ENCODE assay signal across 8 mouse cellular contexts in genomic region chr9:118040218-118041021, GRCm38 (mm10). TPM values are rescaled to one million over a fixed set of nuclear protein-coding genes. Genes with fewer than 3 reads are reported as not detected.
DNase-seq lines count a peak whose midpoint lies in the region; ATAC-seq lines count a peak whose summit lies in the region.

TSS of gene Azi2 (plus strand) at chr9:118040499.

- H3K9ac ChIP-seq in heart, embryonic 14.5 days (ENCODE audit: low read length), result peak within 1 kb of the TSS; percentile 88
- H3K9ac ChIP-seq in liver, embryonic 13.5 days, result peak within 1 kb of the TSS; percentile 89
- peak within 1 kb of the TSS; percentile 96 for H3K9ac ChIP-seq in stomach, embryonic 16.5 days (ENCODE audit: low read length)

- peaks cover 0 to 13% of the 10 kb centered on the region in 2 experiments; a peak in 3 of 4 replicates for H3K4me1 ChIP-seq in heart, embryonic 14.5 days (ENCODE audit: control insufficient read depth in 2 of 2, insufficient read depth in 2 of 2, low read length in 2 of 2)
- H3K4me1 ChIP-seq in liver, embryonic 13.5 days (replicated peaks), result peaks cover 27% of the 10 kb centered on the region
- peaks cover 12% of the 10 kb centered on the region for H3K4me1 ChIP-seq in stomach, embryonic 16.5 days (ENCODE audit: control insufficient read depth, insufficient read depth, low read length)

- H3K9me3 ChIP-seq in heart, embryonic 14.5 days (ENCODE audit: control insufficient read depth, low read length), result no peaks in the 10 kb centered on the region
- H3K9me3 ChIP-seq in liver, embryonic 13.5 days (replicated peaks), result no peaks in the 10 kb centered on the region
- H3K9me3 ChIP-seq in stomach, embryonic 16.5 days (replicated peaks; ENCODE audit: control insufficient read depth, low read length), result no peaks in the 10 kb centered on the region

- H3K27ac ChIP-seq in heart, embryonic 14.5 days (replicated peaks in 1 of 2; ENCODE audit: control insufficient read depth in 1 of 2, insufficient read depth in 1 of 2, low read depth in 2 of 2, low read length in 2 of 2), result peak within 1 kb of the TSS; percentile 62 to 97
- H3K27ac ChIP-seq in liver, embryonic 13.5 days, result peak within 1 kb of the TSS; percentile 93
- H3K27ac ChIP-seq in stomach, embryonic 16.5 days (ENCODE audit: low read length), result peak within 1 kb of the TSS; percentile 98

- DNase-seq in c-Kit-negative CD71-positive TER-119-positive erythroid progenitor cells, embryonic 14.5 days (ENCODE audit: low read depth, low spot score), result peak; percentile 96
- peak; percentile 95 for DNase-seq in fibroblast of lung, adult 2 months (ENCODE audit: low read depth)
- DNase-seq in kidney, postnatal 14 days, result peak; percentile 99
- peak; percentile 97 for DNase-seq in liver, embryonic 13.5 days
- peak; percentile 96 for DNase-seq in neural tube, embryonic 10.5 days (ENCODE audit: extremely low spot score, low spot score)

- H3K4me2 ChIP-seq in heart, embryonic 14.5 days (ENCODE audit: low read length), result peak within 1 kb of the TSS; percentile 74
- peak within 1 kb of the TSS; percentile 79 for H3K4me2 ChIP-seq in liver, embryonic 13.5 days
- H3K4me2 ChIP-seq in stomach, embryonic 16.5 days (ENCODE audit: low read depth, low read length), result peak within 1 kb of the TSS; percentile 82

- ATAC-seq in CD4-positive, CD25-positive, alpha-beta regulatory T cell, adult 4 months, result peak; percentile 85
- ATAC-seq in heart, embryonic 14.5 days (ENCODE audit: insufficient number of reproducible peaks, insufficient read depth, low FRiP score, low read depth), result peak; percentile 99
- ATAC-seq in liver, embryonic 13.5 days (ENCODE audit: low read depth), result peak; percentile 97
- peak; percentile 99 for ATAC-seq in stomach, embryonic 16.5 days (ENCODE audit: insufficient read depth, low FRiP score)

- no peaks in the 10 kb centered on the region; the same call in 1 of the 2 replicates for H3K36me3 ChIP-seq in heart, embryonic 14.5 days (ENCODE audit: control insufficient read depth, insufficient read depth, low read length)
- 0 out of 2 replicates have a peak, but pooled peaks cover 6% of the 10 kb centered on the region for H3K36me3 ChIP-seq in liver, embryonic 13.5 days
- no peaks in the 10 kb centered on the region for H3K36me3 ChIP-seq in stomach, embryonic 16.5 days (ENCODE audit: control insufficient read depth, insufficient read depth, low read length)

- H3K27me3 ChIP-seq in heart, embryonic 14.5 days (ENCODE audit: control insufficient read depth, insufficient read depth, low read length), result no peaks in the 10 kb centered on the region
- no peaks in the 10 kb centered on the region for H3K27me3 ChIP-seq in liver, embryonic 13.5 days
- no peaks in the 10 kb centered on the region for H3K27me3 ChIP-seq in stomach, embryonic 16.5 days (ENCODE audit: control insufficient read depth, insufficient read depth, low read length)

- peak within 1 kb of the TSS; percentile 59 to 65 for H3K4me3 ChIP-seq in heart, embryonic 14.5 days (ENCODE audit: control insufficient read depth in 1 of 2, insufficient read depth in 1 of 2, low read depth in 1 of 2, low read length in 2 of 2)
- H3K4me3 ChIP-seq in liver, embryonic 13.5 days (replicated peaks), result peak within 1 kb of the TSS; percentile 82
- H3K4me3 ChIP-seq in stomach, embryonic 16.5 days (replicated peaks; ENCODE audit: low read length), result peak within 1 kb of the TSS; percentile 78

- under 1% methylated on average over 82 of the region's 87 CpGs for WGBS in heart, embryonic 14.5 days
- under 1% methylated on average over 87 of the region's 87 CpGs for WGBS in liver, embryonic 13.5 days (ENCODE audit: insufficient replicate concordance)
- WGBS in stomach, embryonic 16.5 days, result under 1% methylated on average over 83 of the region's 87 CpGs

RNA-seq across cellular contexts. Expression of gene Azi2, which starts in this region (rescaled TPM):
- polyA plus RNA-seq in CD4-positive, CD25-positive, alpha-beta regulatory T cell, adult 4 months (2017; shearing (Covaris generic)), result 10 to 100 TPM; 75.5 to 89.0 TPM
- polyA plus RNA-seq in heart, embryonic 14.5 days (2014; fragmentation: Nextera tagmentation; extraction: Ambion mirVana), result 71.5 and 71.9 TPM in 2 replicates
- 38.9 and 48.0 TPM in 2 replicates for polyA plus RNA-seq in liver, embryonic 13.5 days (2015; fragmentation: Nextera tagmentation; extraction: Ambion mirVana)
- polyA plus RNA-seq in stomach, embryonic 16.5 days (2015; fragmentation: Nextera tagmentation; extraction: Ambion mirVana), result 71.0 and 79.9 TPM in 2 replicates

Comparison
In these comparisons a context has a peak if more than half of its experiments do, and no peak if none do; other contexts are left out.
1. Peak in every context shown above with its lines: DNase-seq, ATAC-seq, H3K4me3 ChIP-seq and H3K27ac ChIP-seq.